In the genomic region with DNA sequence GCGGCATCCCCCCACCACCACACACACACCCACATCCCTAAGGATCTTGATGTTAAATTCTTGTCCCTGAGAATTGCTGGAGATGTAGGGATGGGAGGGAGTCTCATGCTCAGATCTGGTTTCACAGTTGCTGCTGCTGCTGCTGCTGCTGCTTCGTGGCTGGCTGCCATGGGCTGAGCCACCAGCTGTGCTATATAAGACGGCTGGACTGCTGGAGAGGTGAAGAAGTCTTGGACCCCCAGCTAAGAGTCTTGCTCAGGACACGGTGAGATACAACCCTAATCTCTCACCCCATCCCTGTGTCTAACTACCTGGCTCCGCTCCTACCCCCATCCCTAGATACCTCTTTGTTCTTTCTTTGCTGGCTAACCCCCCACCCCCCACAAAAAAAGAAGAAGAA, we compare ENCODE assay signal across 12 mouse cellular contexts. TPM values are rescaled to one million over a fixed set of nuclear protein-coding genes. Genes with fewer than 3 reads are reported as not detected.
DNase-seq lines count a peak whose midpoint lies in the region; ATAC-seq and TF ChIP-seq lines count a peak whose summit lies in the region.
"Had no signal": no experiment of that assay in that cellular context is flagged by ENCODE, and none has a peak within 500 bp of the region (broad histone marks: within the 10 kb centered on the region; RNA-seq: fewer than 3 reads in every experiment).

TSS of gene Cilp (plus strand) at position 222 of the 400 bp plus-strand sequence.

- no peak within 1 kb of the TSS for H3K9ac ChIP-seq in intestine, embryonic 14.5 days (ENCODE audit: low read length)
- no peak within 1 kb of the TSS for H3K9ac ChIP-seq in intestine, postnatal 0 days (ENCODE audit: low read depth, low read length)
- H3K9ac ChIP-seq in midbrain, embryonic 14.5 days (replicated peaks; ENCODE audit: low read length) = no peak within 1 kb of the TSS
- H3K9ac ChIP-seq in midbrain, embryonic 15.5 days = no peak within 1 kb of the TSS
- H3K9ac ChIP-seq in midbrain, postnatal 0 days (replicated peaks; ENCODE audit: low read length, poor library complexity, severe bottlenecking) = no peak within 1 kb of the TSS
- H3K9ac ChIP-seq: heart, embryonic 15.5 days had no signal

- TF ChIP-seq CTCF in intestine, postnatal 0 days (IDR thresholded peaks at IDR 0.05; ENCODE audit: low read depth) = no peak
- TF ChIP-seq CTCF in midbrain, postnatal 0 days (IDR thresholded peaks at IDR 0.05) = no peak

- H3K27ac ChIP-seq in intestine, embryonic 14.5 days (ENCODE audit: low read depth) = peak within 1 kb of the TSS; percentile 28; the same call in 1 of the 2 replicates
- no peak within 1 kb of the TSS for H3K27ac ChIP-seq in intestine, postnatal 0 days (ENCODE audit: low read depth, low read length)
- no peak within 1 kb of the TSS for H3K27ac ChIP-seq in midbrain, embryonic 14.5 days (replicated peaks; ENCODE audit: low read depth, low read length)
- no peak within 1 kb of the TSS for H3K27ac ChIP-seq in midbrain, embryonic 15.5 days
- no peak within 1 kb of the TSS for H3K27ac ChIP-seq in midbrain, postnatal 0 days (ENCODE audit: low read depth, low read length)
- H3K27ac ChIP-seq: heart, embryonic 15.5 days had no signal

- DNase-seq in intestine, embryonic 14.5 days (ENCODE audit: low spot score) = peak; percentile 57
- DNase-seq in midbrain, embryonic 14.5 days = peak; percentile 19
- peak; percentile 70 for DNase-seq in gastrocnemius, postnatal 14 days
- DNase-seq in midbrain, postnatal 0 days (ENCODE audit: low spot score) = peak; percentile 8
- DNase-seq in embryo, embryonic 11 days = no peak
- DNase-seq in right cerebral cortex, postnatal 14 days = no peak
- DNase-seq: cerebellum, postnatal 25 days; layer of hippocampus, adult 9-11 months had no signal

- H3K36me3 ChIP-seq in intestine, embryonic 14.5 days (ENCODE audit: control insufficient read depth, insufficient read depth, low read length) = no peaks in the 10 kb centered on the region
- H3K36me3 ChIP-seq in intestine, postnatal 0 days (ENCODE audit: control insufficient read depth, insufficient read depth) = no peaks in the 10 kb centered on the region
- no peaks in the 10 kb centered on the region for H3K36me3 ChIP-seq in midbrain, embryonic 14.5 days (ENCODE audit: control insufficient read depth, insufficient read depth, low read length)
- H3K36me3 ChIP-seq in midbrain, embryonic 15.5 days (replicated peaks) = no peaks in the 10 kb centered on the region
- no peaks in the 10 kb centered on the region for H3K36me3 ChIP-seq in midbrain, postnatal 0 days (ENCODE audit: insufficient read depth, low read length)
- H3K36me3 ChIP-seq: heart, embryonic 15.5 days had no signal

- peaks cover 7% of the 10 kb centered on the region; the same call in 1 of the 2 replicates for H3K4me1 ChIP-seq in intestine, embryonic 14.5 days (replicated peaks; ENCODE audit: control insufficient read depth, insufficient read depth, low read length)
- peaks cover 3% of the 10 kb centered on the region; the same call in 1 of the 2 replicates for H3K4me1 ChIP-seq in intestine, postnatal 0 days (replicated peaks; ENCODE audit: control insufficient read depth, insufficient read depth, low read length)
- H3K4me1 ChIP-seq in midbrain, embryonic 14.5 days (ENCODE audit: control insufficient read depth, insufficient read depth, low read length) = peaks cover 10% of the 10 kb centered on the region; the same call in 1 of the 2 replicates
- peaks cover 12% of the 10 kb centered on the region for H3K4me1 ChIP-seq in midbrain, embryonic 15.5 days
- H3K4me1 ChIP-seq in midbrain, postnatal 0 days (ENCODE audit: insufficient read depth, low read length) = 0 out of 2 replicates have a peak, but pooled peaks cover 5% of the 10 kb centered on the region
- H3K4me1 ChIP-seq: heart, embryonic 15.5 days had no signal

- ATAC-seq in intestine, embryonic 14.5 days (replicated peaks; ENCODE audit: low FRiP score, low TSS enrichment, low read depth) = no peak
- no peak for ATAC-seq in intestine, postnatal 0 days
- ATAC-seq in midbrain, embryonic 14.5 days (ENCODE audit: low FRiP score, low TSS enrichment) = no peak
- ATAC-seq in midbrain, embryonic 15.5 days (replicated peaks) = no peak
- no peak for ATAC-seq in midbrain, postnatal 0 days (ENCODE audit: low FRiP score)

- no peaks in the 10 kb centered on the region for H3K27me3 ChIP-seq in intestine, embryonic 14.5 days (replicated peaks; ENCODE audit: control insufficient read depth, insufficient read depth, low read length)
- no peaks in the 10 kb centered on the region for H3K27me3 ChIP-seq in intestine, postnatal 0 days (replicated peaks; ENCODE audit: control insufficient read depth, insufficient read depth, low read length)
- H3K27me3 ChIP-seq in midbrain, embryonic 14.5 days (ENCODE audit: control insufficient read depth, insufficient read depth, low read length) = no peaks in the 10 kb centered on the region
- H3K27me3 ChIP-seq in midbrain, embryonic 15.5 days (replicated peaks) = no peaks in the 10 kb centered on the region
- H3K27me3 ChIP-seq in midbrain, postnatal 0 days (ENCODE audit: insufficient read depth, low read length) = no peaks in the 10 kb centered on the region
- H3K27me3 ChIP-seq: heart, embryonic 15.5 days had no signal

- H3K4me3 ChIP-seq in intestine, embryonic 14.5 days (ENCODE audit: low read depth, low read length) = no peak within 1 kb of the TSS
- no peak within 1 kb of the TSS for H3K4me3 ChIP-seq in intestine, postnatal 0 days (ENCODE audit: low read depth, low read length)
- no peak within 1 kb of the TSS for H3K4me3 ChIP-seq in midbrain, embryonic 14.5 days (replicated peaks; ENCODE audit: low read depth, low read length)
- no peak within 1 kb of the TSS for H3K4me3 ChIP-seq in midbrain, embryonic 15.5 days
- no peak within 1 kb of the TSS for H3K4me3 ChIP-seq in midbrain, postnatal 0 days (ENCODE audit: low read depth, low read length)
- H3K4me3 ChIP-seq: erythroblast, embryonic 14.5 days; heart, embryonic 15.5 days had no signal

- intact Hi-C loops in gastrocnemius, postnatal 14 days (cut with DNase I; ENCODE audit: low total_unique reads) = no loop called here

- H3K4me2 ChIP-seq in intestine, embryonic 14.5 days (ENCODE audit: low read length) = no peak within 1 kb of the TSS
- H3K4me2 ChIP-seq in intestine, postnatal 0 days (replicated peaks; ENCODE audit: low read depth) = no peak within 1 kb of the TSS
- H3K4me2 ChIP-seq in midbrain, embryonic 14.5 days (ENCODE audit: low read length) = no peak within 1 kb of the TSS
- no peak within 1 kb of the TSS for H3K4me2 ChIP-seq in midbrain, embryonic 15.5 days
- H3K4me2 ChIP-seq in midbrain, postnatal 0 days (ENCODE audit: low read depth, low read length, poor library complexity, severe bottlenecking) = no peak within 1 kb of the TSS
- H3K4me2 ChIP-seq: heart, embryonic 15.5 days had no signal

- WGBS in intestine, embryonic 14.5 days = 54% methylated on average over 5 of the region's 5 CpGs
- 58% methylated on average over 5 of the region's 5 CpGs for WGBS in intestine, postnatal 0 days
- WGBS in midbrain, embryonic 14.5 days = 52% methylated on average over 5 of the region's 5 CpGs
- 38% methylated on average over 5 of the region's 5 CpGs for WGBS in midbrain, embryonic 15.5 days
- WGBS in midbrain, postnatal 0 days = 43% methylated on average over 5 of the region's 5 CpGs

- H3K9me3 ChIP-seq in intestine, embryonic 14.5 days (ENCODE audit: control insufficient read depth, low read length) = no peaks in the 10 kb centered on the region
- H3K9me3 ChIP-seq in intestine, postnatal 0 days (ENCODE audit: control insufficient read depth) = no peaks in the 10 kb centered on the region
- no peaks in the 10 kb centered on the region for H3K9me3 ChIP-seq in midbrain, embryonic 14.5 days (ENCODE audit: control insufficient read depth, low read length)
- H3K9me3 ChIP-seq in midbrain, embryonic 15.5 days = no peaks in the 10 kb centered on the region
- H3K9me3 ChIP-seq in midbrain, postnatal 0 days (ENCODE audit: low read length) = no peaks in the 10 kb centered on the region
- H3K9me3 ChIP-seq: heart, embryonic 15.5 days had no signal

RNA-seq across cellular contexts. Expression of gene Cilp, which starts in this region (rescaled TPM):
- polyA plus RNA-seq in intestine, embryonic 14.5 days (2014; fragmentation: Nextera tagmentation; extraction: Ambion mirVana) = 1.1 and 2.0 TPM in 2 replicates
- polyA plus RNA-seq in intestine, postnatal 0 days (2015; fragmentation: Nextera tagmentation; extraction: Ambion mirVana) = 0.43 TPM in 2 replicates
- 0.17 and 0.24 TPM in 2 replicates for polyA plus RNA-seq in midbrain, embryonic 14.5 days (2014; fragmentation: Nextera tagmentation; extraction: Ambion mirVana)
- polyA plus RNA-seq in midbrain, embryonic 15.5 days (2015; fragmentation: Nextera tagmentation; extraction: Ambion mirVana) = 0.19 and 0.26 TPM in 2 replicates
- 100 to 1,000 TPM in 1 of 2 experiments, 10 to 100 TPM in 1; 63.1 to 122 TPM for total RNA-seq in gastrocnemius, postnatal 14 days (2021)
- 0.09 and 0.60 TPM in 2 replicates for total RNA-seq in midbrain, postnatal 0 days (2014; rRNA removed)
- polyA plus RNA-seq in midbrain, postnatal 0 days (2015; fragmentation: Nextera tagmentation; extraction: Ambion mirVana) = 0.15 TPM in 2 replicates
- polyA plus RNA-seq: erythroblast, embryonic 14.5 days had no signal

Comparison
In these comparisons a context has a peak if more than half of its experiments do, and no peak if none do; other contexts are left out.
1. RNA of gene Cilp (total RNA-seq): 63.1 to 122 TPM in gastrocnemius, postnatal 14 days; 0.09 to 0.60 TPM in midbrain, postnatal 0 days; every median in the first group is over 10 times any median in the second.
2. Peak in DNase-seq in midbrain, embryonic 14.5 days; RNA of the gene not detected or under 1 TPM.
3. Peak in DNase-seq in midbrain, postnatal 0 days; RNA of the gene not detected or under 1 TPM.
4. DNase-seq: peak in intestine, embryonic 14.5 days (single experiment) and gastrocnemius, postnatal 14 days (single experiment); none in embryo, embryonic 11 days (single experiment) and right cerebral cortex, postnatal 14 days (single experiment).